Mouse (Mus musculus) kidney, postnatal 0 days (tissue): ENCODE results near the gene Wdr62. TPM values are rescaled to one million over a fixed set of nuclear protein-coding genes. Genes with fewer than 3 reads are reported as not detected.
A peak's percentile ranks its signal among the peaks of the same experiment; 100 is the strongest.
"Not testable (repeated sequence)": the region's sequence is repeated elsewhere in the genome, so short reads cannot be mapped to it uniquely, and the experiment has no call there.

Source experiments
- ATAC-seq: fragments of 200-750 bp; cut with Nextera tagmentation; replicated peaks from 2 replicates; pipeline ENCODE4 v1.8.0; 2017; ENCODE audit warnings: low read depth, moderate number of reproducible peaks, moderate TSS enrichment, moderate library complexity; ENCODE audit not compliant: low FRiP score
- DNase-seq: peaks from one replicate; pipeline ENCODE4 v3.0.0-alpha.2; 2016; ENCODE audit warnings: low spot score
- H3K27ac ChIP-seq: fragments of 300-500 bp; sonication (generic); 2 replicates; pipeline ENCODE4 v1.5.1; 2014; ENCODE audit warnings: mild to moderate bottlenecking
- H3K27me3 ChIP-seq: fragments of 300-500 bp; sonication (generic); 2 replicates; pipeline ENCODE4 v1.6.1; 2014; ENCODE audit warnings: low read length, mixed read lengths; ENCODE audit not compliant: insufficient read depth
- H3K36me3 ChIP-seq: fragments of 300-500 bp; sonication (generic); 2 replicates; pipeline ENCODE4 v1.6.1; 2014; ENCODE audit warnings: low read length, mixed read lengths; ENCODE audit not compliant: insufficient read depth
- H3K4me1 ChIP-seq: fragments of 300-500 bp; sonication (generic); replicated peaks from 2 replicates; pipeline ENCODE4 v1.6.1; 2014; ENCODE audit warnings: antibody characterized with exemption, low read length, mixed read lengths; ENCODE audit not compliant: insufficient read depth
- H3K4me2 ChIP-seq: fragments of 300-500 bp; sonication (generic); 2 replicates; pipeline ENCODE4 v1.6.1; 2014; ENCODE audit warnings: mild to moderate bottlenecking, low read length, moderate library complexity, mixed read lengths
- H3K4me3 ChIP-seq: fragments of 300-500 bp; sonication (generic); replicated peaks from 2 replicates; pipeline ENCODE4 v1.5.1; 2014; ENCODE audit warnings: low read depth, low read length
- H3K9ac ChIP-seq: fragments of 300-500 bp; sonication (generic); 2 replicates; pipeline ENCODE4 v1.6.1; 2014; ENCODE audit warnings: low read depth, low read length
- H3K9me3 ChIP-seq: fragments of 300-500 bp; sonication (generic); replicated peaks from 2 replicates; pipeline ENCODE4 v1.6.1; 2016; ENCODE audit warnings: low read length, inconsistent platforms, mixed read lengths
- CTCF ChIP-seq: IDR thresholded peaks from 2 replicates; pipeline ENCODE4 v1.5.1; 2016; ENCODE audit warnings: antibody characterized with exemption, low read depth, mild to moderate bottlenecking, moderate library complexity
- WGBS: fragments of 180-500 bp; shearing (Covaris S2); extraction: QIAGEN DNeasy Blood & Tissue Kit; methylation state at CpG from one replicate; pipeline ENCODE4 v1.1.7; 2014; 5-methylcytosine and 5-hydroxymethylcytosine counted together
- polyA plus RNA-seq: library from polyadenylated mRNA; unstranded; fragments of >200 nt; fragmentation: Nextera tagmentation; extraction: Ambion mirVana; gene quantifications from 2 replicates; pipeline ENCODE4 v1.2.1, GENCODE M21; 2015

The Wdr62 gene
- polyA plus RNA-seq, 1 experiment from 2014 or later = 2.7 TPM

DNA sequence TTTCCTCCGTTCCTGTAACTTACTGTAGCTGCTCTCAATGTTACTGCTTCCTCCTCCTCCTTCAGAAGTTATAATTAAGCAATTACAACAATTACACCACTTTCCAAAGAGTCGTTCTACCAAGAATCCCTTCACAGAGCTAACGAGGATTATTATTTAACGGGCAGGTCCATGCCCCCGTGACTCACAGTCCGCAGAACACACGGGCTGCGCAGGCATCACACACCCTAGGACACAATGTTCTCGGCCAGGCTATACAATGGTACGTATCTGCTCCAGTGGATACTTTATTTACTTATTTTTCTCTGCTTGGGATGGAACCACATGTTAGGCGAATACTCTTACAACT, 60.2 kb downstream of the Wdr62 start:
- Histone ChIP-seq H3K4me1 (no peaks in the 10 kb centered on the region), H3K9me3 (no peaks in the 10 kb centered on the region), H3K4me3 (peak overlapping the region; percentile 41), H3K4me2 (peak overlapping the region; percentile 93), H3K27ac (peak overlapping the region; percentile 87), H3K9ac (peak overlapping the region; percentile 56), H3K27me3 (no peaks in the 10 kb centered on the region), H3K36me3 (peaks cover 11% of the 10 kb centered on the region)
- peak; percentile 54 for DNase-seq
- 9% methylated on average over 11 of the region's 11 CpGs for WGBS
- ATAC-seq = peak; percentile 69
- TF ChIP-seq CTCF = no peak

DNA sequence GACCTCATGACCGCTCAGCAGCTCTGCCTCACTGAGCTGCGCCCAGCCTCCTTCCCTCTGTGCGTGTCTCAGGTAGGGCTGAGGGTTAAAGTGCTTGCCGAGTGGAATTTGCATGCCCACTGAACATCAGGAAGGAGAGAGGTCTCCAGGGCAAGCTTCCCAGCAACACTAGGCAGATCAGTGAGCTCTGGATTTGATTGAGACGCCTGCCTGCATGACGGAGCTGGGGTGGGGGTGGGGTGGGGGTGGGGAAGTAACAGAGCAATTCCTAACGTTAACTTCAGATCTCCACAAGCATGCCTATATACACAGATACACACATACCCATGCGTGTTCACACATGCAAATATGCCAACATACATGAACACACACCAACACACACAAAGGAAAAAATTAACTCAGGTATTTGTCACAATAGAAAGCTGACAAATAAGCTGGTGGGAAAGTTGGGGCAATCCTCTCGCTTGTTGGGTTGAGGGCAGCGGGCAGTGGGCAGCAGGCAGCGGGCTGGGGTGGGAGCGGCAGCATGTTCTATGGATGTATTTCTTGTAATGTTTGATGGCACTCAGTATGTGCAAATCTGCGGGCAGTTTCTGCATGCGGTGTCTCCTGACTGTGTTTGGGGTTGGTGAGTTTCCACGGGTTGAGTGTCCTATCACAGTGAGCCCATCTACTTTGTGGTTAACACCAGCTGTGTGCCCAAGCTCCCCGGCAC, 60.8 kb downstream of the Wdr62 start:
- DNase-seq (peak; percentile 84), ATAC-seq (peak; percentile 86)
- H3K4me1 ChIP-seq = no peaks in the 10 kb centered on the region
- H3K4me3 ChIP-seq = peak overlapping the region; percentile 41
- peak overlapping the region; percentile 93 for H3K4me2 ChIP-seq
- peak overlapping the region; percentile 56 for H3K9ac ChIP-seq
- H3K36me3 ChIP-seq = peaks cover 9% of the 10 kb centered on the region
- TF ChIP-seq CTCF = no peak
- peak overlapping the region; percentile 87 for H3K27ac ChIP-seq
- H3K9me3 ChIP-seq = no peaks in the 10 kb centered on the region
- H3K27me3 ChIP-seq = no peaks in the 10 kb centered on the region
- WGBS = 2% methylated on average over 16 of the region's 16 CpGs

DNA sequence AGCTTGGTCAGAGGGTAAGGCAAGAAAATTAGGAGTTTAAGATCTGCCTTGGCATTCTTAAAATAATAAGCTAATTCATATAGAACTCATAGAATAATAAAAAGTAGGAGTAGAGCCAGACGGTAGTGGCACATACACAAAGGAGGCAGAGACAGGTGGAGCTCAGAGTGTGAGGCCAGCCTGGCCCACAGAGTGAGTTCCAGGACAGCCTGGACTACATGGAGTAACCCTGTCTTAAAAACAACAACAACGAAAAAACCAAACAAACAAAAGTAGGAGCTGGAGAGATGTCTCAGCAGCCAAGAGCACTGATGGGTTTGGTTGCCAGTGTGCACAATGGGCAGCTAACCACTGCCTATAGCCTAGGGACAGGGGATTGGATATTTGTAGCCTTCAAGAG, 62.9 kb downstream of the Wdr62 start:
- Histone ChIP-seq H3K9me3 (no peaks in the 10 kb centered on the region), H3K27me3 (no peaks in the 10 kb centered on the region), H3K4me2 (no peak overlapping the region), H3K4me1 (no peaks in the 10 kb centered on the region), H3K9ac (no peak overlapping the region), H3K4me3 (no peak overlapping the region), H3K36me3 (no peaks in the 10 kb centered on the region), H3K27ac (no peak overlapping the region)
- WGBS = 72% methylated on average over 2 of the region's 2 CpGs
- no peak for TF ChIP-seq CTCF
- ATAC-seq (no peak), DNase-seq (no peak)

DNA sequence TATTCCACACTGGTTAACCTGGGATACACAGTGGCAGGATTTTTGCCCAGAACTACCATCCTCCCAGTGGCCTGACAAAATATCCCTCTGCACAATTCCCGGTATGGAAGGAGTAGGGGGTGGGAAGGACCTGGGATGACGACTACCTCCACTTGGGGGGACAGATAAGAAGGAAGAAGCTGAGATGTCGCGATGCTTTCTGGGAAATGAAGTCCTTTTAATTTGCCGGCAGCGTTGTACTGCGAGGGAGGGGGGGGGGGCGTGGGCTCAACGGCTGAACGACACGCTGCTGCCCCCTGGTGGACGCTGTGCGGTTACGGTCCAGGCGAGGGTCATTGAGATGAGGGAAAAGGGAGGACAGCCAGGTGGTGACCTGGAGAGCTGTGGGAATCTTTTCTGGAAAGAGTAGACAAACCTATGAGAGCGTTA, 63.5 kb downstream of the Wdr62 start:
- H3K4me3 ChIP-seq = no peak overlapping the region
- no peak overlapping the region for H3K27ac ChIP-seq
- peak; percentile 97 for TF ChIP-seq CTCF
- H3K9ac ChIP-seq = no peak overlapping the region
- no peaks in the 10 kb centered on the region for H3K36me3 ChIP-seq
- H3K27me3 ChIP-seq = no peaks in the 10 kb centered on the region
- H3K4me2 ChIP-seq = peak overlapping the region; percentile 46; the same call in 1 of the 2 replicates
- WGBS = 0% methylated on average over 16 of the region's 16 CpGs
- H3K9me3 ChIP-seq = no peaks in the 10 kb centered on the region
- H3K4me1 ChIP-seq = no peaks in the 10 kb centered on the region
- ATAC-seq = peak; percentile 30
- peak; percentile 93 for DNase-seq

DNA sequence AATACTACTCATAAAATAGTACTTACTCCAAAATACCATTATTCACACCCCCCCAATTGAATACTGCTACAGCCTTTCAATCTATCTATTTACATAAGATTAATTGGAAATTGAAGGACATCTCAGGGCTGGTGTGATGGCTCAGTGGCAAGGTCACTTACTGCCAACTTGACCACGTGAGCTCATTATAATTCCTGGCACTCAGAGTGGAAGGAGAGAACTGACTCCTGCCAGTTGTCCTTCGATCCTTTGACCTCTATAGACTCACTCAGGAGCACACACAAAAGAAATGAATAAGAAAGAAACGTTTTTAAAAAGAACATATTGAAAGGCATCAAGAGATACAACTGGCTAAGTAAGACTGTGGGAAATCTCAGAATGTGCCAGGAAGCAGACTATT, 64.3 kb downstream of the Wdr62 start:
- H3K9me3 ChIP-seq = no peaks in the 10 kb centered on the region
- TF ChIP-seq CTCF = no peak
- H3K4me1 ChIP-seq = no peaks in the 10 kb centered on the region
- no peaks in the 10 kb centered on the region for H3K36me3 ChIP-seq
- H3K27me3 ChIP-seq = no peaks in the 10 kb centered on the region
- 86% methylated on average over 3 of the region's 3 CpGs for WGBS
- no peak overlapping the region for H3K4me3 ChIP-seq
- DNase-seq (no peak), ATAC-seq (no peak)
- H3K27ac ChIP-seq = no peak overlapping the region
- H3K9ac ChIP-seq = no peak overlapping the region
- H3K4me2 ChIP-seq = no peak overlapping the region

DNA sequence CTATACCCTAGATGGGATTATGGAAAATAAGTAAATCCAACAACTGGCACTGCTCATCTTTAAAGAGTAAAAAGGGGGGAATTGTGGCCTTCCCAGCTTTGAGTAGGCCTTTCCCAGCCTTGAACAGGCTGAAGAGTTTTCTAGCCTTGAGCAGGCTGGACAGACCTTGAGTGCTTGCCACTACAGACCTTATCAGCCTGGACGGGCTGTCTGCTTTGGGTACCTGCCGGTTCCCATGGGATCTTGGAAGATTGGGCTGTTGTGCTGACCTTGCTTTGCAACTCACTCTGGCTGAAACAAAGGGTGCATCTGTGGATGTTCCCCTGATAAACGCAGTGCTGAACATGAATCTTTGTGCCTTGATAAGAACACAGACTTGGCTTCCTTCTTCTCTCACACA, 66.3 kb downstream of the Wdr62 start:
- Histone ChIP-seq H3K27me3 (no peaks in the 10 kb centered on the region), H3K9me3 (no peaks in the 10 kb centered on the region), H3K4me2 (no peak overlapping the region), H3K9ac (no peak overlapping the region), H3K4me1 (no peaks in the 10 kb centered on the region), H3K36me3 (no peaks in the 10 kb centered on the region), H3K27ac (no peak overlapping the region), H3K4me3 (no peak overlapping the region)
- TF ChIP-seq CTCF = no peak
- no peak for DNase-seq
- 89% methylated on average over 3 of the region's 3 CpGs for WGBS
- ATAC-seq = no peak

DNA sequence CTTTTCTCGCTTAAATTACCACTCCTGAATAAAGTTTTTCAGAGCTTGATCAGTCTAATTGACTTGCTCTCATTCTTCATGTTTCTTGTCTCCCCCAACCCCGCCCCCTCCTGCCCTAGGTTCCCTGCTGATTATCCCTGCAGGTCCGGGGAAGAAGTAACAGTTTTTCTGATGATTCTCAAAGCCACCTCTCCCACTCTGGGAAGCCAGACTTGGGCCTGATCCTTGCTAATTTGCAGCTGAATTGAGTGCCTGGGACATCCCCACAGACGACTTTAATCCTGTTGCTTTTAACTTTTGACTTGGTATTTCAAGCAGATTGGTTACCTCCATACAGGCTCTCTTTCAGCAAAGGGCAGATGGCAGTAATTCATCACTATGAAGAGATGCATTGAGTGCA, 69.2 kb downstream of the Wdr62 start:
- DNase-seq (no peak), ATAC-seq (no peak)
- no peaks in the 10 kb centered on the region for H3K9me3 ChIP-seq
- H3K4me3 ChIP-seq = no peak overlapping the region
- 19% methylated on average over 4 of the region's 4 CpGs for WGBS
- H3K36me3 ChIP-seq = no peaks in the 10 kb centered on the region
- H3K4me1 ChIP-seq = no peaks in the 10 kb centered on the region
- H3K27ac ChIP-seq = 0 out of 2 replicates have a peak overlapping the region, but pooled peaks have one; percentile 36
- no peak overlapping the region for H3K4me2 ChIP-seq
- no peak overlapping the region for H3K9ac ChIP-seq
- no peaks in the 10 kb centered on the region for H3K27me3 ChIP-seq
- TF ChIP-seq CTCF = no peak

DNA sequence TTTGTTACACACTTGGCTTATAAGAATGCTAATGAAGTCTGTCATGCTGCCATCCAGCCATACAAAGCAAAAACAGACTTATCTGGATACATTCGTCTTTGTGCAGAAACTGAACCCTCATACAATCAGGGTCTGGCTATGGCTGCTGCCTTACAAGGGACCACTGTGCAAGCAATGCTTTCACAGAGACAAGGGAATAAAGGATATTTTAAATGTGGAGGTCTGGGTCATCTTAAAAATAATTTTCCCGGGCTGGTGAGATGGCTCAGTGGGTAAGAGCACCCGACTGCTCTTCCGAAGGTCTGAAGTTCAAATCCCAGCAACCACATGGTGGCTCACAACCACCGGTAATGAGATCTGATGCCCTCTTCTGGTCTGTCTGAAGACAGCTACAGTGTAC, 73.9 kb downstream of the Wdr62 start:
- not testable (repeated sequence) for H3K4me1 ChIP-seq, H3K36me3 ChIP-seq, H3K27ac ChIP-seq, ATAC-seq, H3K27me3 ChIP-seq, H3K9ac ChIP-seq, H3K4me3 ChIP-seq, H3K4me2 ChIP-seq, DNase-seq, H3K9me3 ChIP-seq
- WGBS = 54% methylated on average over 5 of the region's 5 CpGs
